Mouse (Mus musculus) heart, adult 9 months (tissue): Measurements from ENCODE around the gene Eng.

Experiments used
- DNase-seq, 2 experiments: peaks; one replicate each; pipeline ENCODE4 v3.0.0; 2022; ENCODE audit warnings: low spot score in 2 of 2

Eng gene

DNA sequence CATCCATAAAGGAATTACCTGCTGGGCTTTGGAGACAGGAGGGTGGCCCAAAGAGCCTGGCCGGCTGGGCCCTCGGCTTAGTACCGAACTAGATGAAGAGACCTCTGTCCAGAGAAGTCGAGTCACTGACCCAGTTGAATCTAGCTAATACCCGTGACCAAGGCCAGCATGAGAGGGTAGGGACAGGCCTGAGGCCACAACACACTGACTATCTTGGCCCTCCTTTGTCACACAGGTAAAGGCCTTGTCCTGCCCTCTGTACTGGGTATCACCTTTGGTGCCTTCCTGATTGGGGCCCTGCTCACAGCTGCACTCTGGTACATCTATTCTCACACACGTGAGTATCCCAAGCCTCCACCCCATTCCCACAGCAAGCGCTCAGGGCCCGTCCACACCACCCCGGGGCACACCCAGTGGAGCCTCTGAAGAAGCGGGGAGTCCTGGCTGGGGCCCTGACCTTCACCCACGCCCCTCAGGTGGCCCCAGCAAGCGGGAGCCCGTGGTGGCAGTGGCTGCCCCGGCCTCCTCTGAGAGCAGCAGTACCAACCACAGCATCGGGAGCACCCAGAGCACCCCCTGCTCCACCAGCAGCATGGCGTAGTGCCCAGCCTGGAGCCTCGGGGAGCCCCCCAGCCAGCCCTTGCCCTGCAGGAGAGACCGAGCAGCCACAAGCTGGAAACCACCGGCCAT, 34.7 kb downstream of the Eng start:
- DNase-seq = no peak

DNA sequence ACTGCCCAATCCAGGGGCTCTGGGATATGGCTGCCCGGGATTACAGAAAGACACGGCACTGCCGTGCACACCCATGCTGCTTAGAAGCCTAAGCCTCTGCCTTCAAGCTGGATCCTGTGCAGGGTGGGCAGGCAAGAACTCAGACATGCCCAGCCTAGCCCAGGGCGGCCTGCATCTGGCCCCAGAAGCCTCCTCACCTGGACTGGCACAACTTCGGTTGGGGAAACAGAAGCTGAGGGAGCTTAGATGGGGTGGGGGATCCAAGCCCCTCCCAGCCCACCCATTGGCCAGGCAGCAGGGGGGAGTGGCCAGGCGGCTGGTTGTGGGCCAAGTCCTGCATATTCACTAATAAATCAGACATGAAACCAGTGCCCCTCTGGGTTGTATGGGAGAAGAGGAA, 35.4 kb downstream of the Eng start:
- DNase-seq = no peak

DNA sequence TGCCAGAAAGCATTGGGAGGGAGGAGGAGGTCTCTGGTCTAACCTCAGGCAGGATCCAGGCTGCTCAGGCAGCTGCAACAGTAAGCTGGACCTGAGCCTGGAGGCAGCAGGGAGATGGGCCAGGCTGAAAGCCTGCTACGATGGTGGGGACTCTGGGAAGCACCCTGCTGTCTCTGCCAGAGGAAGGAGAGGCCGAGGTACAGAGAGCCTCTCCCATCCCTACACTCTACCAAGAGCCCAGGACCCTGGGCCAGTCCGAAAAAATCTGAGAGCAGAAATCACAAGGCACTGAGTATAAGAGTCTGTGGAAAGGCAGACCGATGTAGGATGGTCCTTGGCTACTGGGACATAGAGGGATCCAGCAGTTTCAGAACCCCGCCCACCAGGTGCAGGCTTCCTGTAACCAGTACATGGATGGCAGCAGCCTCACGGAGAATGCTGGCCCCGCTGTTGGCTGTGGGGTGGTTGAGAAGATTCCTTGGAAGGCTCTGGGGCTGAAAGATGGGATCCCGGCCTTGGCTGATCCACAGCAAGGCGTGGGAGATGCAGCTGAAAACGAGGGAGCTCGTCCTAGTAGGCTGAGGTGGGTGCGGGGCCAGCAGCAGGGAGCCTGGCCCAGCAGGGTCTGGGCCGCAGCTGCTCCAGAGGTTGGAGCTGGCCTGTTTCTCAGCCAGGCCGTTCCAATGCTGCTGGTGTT, 36.5 kb downstream of the Eng start:
- no peak for DNase-seq

DNA sequence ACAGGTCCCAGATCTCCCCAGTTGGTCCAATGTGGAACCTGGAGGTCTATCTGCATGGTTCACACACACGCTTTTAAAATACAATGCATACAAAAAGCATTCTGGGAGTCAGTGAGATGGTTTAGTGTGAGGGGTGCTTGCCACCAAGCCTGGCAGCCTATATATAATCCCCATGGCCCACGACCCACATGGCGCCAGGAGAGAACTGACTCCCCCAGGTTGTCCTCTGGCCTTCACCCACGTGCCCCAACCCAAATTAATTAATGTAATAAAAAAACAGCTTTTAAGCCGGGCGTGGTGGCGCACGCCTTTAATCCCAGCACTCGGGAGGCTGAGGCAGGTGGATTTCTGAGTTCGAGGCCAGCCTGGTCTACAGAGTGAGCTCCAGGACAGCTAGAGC, 37.3 kb downstream of the Eng start:
- no peak for DNase-seq

DNA sequence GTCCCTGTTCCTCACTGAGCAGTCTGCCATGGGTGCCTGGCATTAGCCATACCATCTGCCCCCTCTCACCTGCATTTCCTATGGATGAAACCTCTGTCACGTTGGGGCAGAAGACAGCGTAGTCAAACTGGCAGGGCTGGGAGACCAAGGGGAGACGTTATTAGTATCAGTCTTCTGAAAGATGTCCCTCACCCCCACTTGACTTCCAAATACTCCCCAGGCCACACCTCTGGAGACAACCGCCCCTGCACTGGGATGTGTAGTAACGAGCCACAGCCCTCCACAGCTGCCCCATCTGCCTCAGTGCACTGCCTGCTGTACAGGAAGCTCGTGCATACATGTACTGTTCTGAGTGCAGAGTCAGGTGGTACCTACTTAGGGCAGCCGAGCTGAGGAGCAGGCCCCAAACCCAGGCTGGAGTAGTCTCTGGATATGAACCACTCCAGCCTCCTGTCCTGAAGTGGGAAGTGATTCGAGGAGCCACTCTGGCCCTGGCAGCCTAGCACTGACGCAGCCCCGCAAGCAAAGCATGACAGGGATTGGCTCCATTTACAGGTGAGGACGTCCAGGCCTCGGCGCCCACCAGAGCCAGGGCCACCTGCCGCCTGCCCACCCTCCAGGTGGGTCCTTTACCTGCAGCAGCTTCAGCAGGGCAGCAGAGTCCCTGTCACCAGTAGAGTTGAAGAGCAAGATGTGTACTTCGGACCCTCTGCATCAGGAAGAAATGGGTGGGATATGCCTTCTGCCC, 38.5 kb downstream of the Eng start:
- DNase-seq = no peak

DNA sequence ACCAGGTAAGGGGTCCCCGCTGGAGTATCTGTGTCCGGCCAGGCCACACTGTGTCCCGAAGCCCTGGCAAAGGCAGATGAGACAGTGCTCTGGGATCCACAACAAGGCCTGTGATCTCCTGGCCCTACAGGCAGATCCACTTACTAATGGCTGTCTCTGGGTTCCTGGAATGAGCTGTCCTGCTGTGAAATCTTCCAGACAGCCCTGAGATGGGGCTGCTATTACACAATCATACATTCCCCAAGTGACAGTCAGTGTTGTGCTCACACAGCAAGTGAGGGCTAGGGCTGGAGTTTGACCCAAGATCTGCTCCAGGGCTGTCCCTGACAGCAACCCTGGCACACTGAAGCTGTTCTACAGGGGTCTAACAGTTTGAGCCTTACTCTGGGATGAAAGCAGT, 39.4 kb downstream of the Eng start:
- DNase-seq = no peak

DNA sequence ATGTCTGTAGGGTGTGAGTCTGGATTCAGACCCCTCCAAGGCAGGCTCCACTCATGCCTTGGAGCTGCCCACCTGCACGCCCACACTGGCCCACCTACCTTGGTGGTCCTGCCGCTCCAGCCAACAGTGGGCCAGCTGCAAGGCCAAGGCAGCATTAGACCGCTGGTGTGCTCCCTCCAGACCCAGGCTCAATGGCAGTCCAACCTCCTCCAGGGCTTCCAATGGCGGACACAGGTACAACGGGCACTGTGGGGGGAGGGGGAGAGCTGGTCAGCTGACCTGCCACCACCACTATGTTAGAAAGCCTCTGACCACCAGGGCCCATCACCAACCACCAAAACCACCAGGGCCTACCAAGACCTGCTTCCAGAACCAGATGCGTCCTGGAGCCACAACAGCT, 40.2 kb downstream of the Eng start:
- DNase-seq = no peak

DNA sequence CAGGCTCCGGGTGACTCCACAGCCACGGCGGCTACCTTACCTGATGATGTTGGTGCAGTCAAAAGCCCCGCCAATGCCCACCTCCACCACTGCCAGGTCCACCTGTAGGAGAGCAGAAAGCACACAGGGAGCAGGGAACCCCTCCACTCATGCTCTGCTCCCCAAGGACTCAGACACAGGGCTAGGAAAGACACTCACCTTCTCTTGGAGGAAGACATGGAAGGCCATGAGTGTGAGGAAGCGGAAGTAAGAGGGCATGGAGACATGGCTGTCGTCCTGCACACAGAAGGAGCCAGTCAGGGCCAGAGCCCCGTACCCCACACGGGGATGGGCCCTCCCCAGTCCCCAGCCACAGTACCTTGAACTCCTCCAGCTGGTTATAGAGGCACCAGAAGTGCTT, 41.2 kb downstream of the Eng start:
- DNase-seq = no peak

DNA sequence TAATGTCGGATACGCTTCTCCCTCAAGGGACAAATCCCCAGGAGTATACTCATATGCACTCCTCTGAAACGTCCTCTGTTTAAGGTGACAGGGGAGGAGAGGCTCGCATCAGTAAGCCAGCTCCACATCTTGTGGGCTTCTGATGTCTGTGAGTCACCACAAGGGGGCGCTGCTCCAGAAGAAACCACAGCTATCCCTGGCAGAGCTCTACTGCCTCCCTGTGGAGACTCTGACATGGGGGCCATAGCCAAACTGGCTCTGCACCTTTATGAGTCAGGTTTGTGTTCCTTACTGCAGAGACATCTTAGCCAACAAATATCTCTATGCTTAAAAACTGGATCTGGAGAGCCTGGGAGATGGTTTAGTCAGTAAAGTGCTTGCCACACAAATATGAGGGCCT, 43.0 kb downstream of the Eng start:
- DNase-seq = peak; percentile 76 to 84

DNA sequence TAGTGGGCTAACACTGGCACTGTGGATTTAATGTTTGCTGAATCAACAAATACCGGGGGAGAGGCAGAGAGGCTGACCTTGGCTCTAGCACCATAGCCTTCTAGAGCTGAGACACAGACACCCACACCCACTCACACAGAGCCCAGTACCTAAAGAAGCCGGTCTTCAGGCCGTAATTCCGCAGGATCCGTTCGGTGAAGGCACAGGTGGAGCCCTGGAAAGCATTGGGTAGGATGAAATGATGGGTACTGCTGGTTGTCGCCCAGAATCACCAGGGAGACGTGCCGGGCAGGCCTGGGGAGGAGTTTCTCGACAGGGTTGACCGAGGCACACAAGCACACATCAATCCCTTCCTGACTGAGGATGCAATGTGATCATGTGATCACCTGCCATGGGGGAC, 44.6 kb downstream of the Eng start:
- no peak for DNase-seq

DNA sequence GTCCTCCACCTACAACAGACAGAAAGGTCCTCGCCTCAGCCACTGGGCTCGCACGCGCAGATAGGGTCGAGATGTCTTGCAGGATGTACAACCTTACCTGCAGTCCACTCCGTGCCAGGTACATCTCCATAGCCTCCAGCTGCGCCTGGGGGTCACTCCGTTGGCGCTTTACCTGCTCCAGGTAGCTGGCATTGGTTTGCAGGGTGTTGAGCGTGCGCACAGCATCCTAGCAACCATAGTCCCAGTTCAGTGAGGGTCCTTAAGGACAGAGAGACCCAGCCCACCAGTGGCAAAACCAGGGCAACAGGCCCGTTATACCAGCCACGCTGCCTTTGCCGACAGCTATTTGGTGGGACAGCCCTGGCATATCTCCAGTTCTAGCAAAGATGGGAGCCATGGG, 46.1 kb downstream of the Eng start:
- DNase-seq = no peak

DNA sequence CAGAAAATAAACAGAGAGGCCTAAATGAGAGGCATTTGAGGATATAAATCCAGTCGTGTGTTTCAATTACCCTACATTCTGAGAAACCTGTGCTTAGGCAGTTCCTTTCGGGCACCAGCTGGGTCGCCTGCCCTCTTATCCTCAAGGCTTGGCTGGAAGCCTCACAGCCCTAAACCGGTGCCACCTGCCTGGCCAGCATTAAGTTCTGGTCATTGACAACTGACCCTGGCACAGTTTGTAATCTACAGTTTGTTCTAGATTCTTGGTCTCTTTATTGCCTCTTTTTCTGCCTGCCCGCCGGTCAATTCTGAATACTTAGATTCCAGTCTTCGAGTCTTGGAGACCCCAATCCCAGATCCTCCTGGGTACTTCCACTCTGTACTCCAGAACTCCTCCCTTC, 46.9 kb downstream of the Eng start:
- DNase-seq = no peak

DNA sequence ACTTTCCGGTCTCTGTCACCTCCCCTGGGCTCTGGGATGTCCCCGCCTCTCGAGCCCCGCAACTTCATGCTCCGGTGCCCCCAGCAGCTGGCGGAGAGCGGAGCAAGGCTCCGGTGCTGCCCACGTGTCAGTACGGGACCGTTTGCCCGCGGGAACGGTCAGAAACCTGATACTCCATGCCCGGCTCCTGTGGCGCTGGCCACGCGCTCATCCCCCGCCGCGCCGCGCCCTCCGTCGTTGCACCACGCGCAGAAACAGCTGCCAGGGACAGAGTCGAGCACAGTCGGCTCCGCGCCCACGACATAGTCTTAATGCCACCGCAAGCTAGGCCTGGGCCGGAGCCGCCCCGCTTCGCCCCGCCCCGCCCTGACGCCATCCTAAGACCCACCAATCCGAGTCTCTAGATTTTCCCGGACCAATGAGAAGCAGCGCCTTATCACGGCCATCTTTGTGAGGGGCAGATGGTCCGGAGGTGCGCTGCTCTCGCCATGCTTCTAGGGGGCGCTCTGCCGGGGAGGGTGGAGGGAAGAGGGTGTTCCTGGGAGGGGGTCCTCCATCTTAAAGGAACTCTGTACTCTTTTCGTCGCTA, 47.5 kb downstream of the Eng start:
- peak; percentile 95 to 97 for DNase-seq

DNA sequence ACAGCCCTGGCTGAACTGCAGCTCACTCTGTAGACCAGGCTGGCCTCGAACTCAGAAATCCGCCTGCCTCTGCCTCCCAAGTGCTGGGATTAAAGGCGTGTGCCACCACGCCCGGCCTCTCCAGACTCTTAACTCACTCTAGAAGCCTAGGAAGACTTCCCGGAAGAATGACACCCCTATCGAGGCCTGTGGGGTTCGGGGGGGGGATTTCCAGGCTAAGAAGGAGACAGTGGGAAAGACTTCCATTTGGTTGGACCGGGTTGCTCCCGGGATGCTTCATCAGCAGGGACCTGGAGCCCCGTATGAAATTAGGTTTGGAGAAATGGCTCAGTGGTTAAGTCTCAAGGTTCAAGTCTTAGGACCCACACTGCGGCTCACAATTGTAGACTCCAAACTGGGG, 48.3 kb downstream of the Eng start:
- no peak for DNase-seq

DNA sequence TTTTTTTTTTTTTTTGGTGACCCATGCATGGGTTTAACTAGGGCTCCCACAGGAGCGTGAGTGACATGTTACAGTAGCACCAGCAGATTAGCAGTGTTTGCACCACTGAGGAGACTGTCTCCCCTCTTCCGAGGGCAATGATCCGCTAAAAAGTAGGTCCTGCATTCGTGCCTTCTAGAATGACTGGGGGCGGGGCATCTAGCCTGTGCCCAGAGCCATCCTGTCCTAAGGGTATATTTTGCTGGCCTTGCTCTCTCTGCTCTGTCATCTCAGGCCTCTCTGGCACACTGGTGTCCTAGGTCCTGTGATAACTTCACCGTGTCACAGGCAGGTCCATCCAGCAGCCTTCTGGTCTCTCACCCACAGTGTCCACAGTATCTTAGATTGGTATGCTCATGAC, 53.3 kb downstream of the Eng start:
- DNase-seq = no peak

DNA sequence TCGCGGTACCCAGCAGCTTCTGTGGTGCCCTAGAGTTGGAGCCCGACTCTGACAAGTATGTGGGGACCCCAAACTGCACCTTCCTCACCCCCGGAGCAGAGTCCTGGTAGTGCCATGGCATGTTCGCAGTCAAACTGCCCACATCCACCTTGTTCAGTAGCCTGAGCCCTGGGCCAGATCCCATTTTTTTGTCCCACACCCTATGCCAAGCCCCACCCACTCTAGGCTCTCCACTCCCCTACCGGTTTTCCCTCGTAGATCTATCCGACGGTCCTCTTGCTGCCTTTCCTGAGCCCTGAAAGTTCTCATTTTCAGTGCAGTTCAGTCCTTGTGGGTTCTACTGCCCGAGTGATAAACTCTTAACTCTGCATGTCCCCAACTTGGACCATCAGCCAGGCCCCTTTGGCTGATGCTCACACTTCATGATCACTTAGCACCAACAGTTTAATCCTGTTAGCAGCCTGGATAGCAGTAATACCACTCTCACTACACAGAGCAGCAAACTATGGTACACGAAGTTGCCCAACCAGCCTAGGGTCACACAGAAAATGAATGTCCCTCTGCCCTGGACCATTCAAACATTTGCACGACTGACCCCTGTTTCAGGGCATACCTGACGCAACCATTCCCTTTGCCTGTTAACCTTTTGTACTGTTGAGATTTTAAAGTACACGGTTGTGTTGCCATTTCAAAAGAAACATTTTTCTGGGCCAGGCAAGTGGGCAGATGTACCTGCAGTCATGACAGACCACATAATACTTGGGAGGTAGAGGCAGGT, 54.8 kb downstream of the Eng start:
- DNase-seq = no peak

DNA sequence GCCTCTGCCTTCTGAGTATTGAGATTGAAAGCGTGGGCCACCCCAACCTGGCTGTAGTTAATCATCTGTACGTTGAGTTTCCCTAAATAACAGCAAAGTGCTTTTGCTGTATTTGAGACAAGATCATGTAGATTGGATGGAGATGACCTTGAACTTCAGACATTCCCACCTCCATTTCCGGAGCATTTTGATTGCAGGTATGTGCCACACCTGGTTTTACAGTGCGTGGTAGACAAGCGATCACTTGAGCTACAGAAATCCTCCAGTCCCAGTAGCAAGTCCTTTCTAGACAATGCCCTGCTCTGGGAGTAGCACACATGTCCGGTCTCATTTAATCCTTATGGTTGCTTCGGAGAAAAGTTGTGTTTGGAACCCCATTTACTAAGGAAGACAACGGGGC, 56.7 kb downstream of the Eng start:
- no peak for DNase-seq

DNA sequence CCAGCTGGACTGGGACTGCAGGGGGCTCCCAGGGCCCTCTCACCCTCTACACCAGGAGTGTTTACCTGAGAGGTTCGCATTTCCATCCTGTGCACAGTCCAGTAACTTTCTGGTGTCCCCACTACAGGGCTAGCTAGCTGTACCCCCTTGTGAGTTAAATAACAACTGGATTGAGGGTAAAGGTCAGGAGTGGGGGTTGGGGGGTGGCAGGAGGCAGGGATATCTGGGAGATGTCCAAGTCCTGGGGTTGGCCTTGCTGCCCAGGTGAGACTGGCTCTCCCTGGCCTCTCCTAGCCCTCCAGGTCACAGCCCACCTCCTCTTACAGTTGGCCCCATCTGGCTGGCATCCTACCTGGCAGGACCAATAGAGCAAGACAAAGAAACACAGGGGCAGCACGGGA, 57.6 kb downstream of the Eng start, which contains the start of gene Fpgs:
Fpgs (minus strand) TSS at position 125 of the 401 bp plus-strand sequence.
- no peak for DNase-seq

DNA sequence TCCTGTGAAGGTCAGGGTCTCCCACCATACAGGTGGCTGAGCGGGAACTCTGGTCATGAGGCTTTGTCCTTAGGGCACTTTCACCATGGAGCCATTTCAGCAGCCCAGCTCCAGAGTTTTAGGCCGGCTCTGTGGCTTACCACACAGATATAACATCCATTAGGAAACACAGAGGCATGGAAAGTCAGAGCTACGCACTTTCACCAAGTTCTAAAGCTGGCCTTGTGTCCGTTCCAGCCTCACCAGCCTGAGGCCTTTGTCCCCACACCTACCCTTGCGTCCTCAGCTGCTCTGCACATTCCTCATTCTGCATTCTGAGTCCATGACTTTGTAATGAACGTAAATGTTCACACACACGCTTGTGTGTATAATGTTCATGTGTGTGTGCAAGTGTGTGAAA, 58.6 kb downstream of the Eng start:
- no peak for DNase-seq

DNA sequence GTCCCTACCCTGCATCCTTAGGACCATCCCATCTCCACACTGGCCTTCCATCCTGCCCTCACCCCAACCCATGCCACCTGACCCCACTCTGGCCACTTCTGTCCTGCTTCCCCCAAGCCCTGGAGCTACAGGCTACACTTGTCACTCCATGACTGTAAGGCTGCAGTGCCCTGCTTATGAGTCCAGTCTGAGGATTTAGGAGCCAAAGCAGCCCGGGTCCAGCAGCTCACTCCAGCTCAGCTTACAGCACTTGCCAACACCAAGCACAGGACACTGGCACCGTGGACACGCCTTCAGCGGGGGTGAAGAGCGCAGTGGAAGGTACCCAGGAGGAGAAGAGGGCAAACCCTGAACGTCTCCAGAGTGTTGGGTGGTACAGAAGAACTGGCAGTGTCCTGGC, 60.6 kb downstream of the Eng start:
- DNase-seq = no peak

DNA sequence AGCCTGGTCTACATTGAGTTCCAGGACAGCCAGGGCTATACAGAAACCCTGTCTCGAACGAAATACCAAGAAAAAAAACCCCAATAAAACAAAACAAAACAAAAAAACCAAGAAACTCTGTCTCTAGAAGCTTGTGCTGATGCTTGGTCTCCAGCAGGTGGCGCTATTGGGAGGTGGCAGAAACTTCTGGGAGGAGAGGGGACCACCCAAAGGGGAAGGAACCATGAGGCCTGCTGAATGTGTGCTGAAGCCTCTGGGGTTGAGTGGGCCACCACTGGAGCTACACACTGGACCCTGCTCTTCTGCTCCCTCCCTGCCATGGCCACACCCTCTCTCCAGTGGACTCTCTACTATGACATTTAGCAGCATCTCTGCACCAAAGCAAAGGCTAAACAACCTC, 62.2 kb downstream of the Eng start:
- DNase-seq = no peak
